Mouse (Mus musculus) liver, adult 2 months (tissue): ENCODE results near the gene Hs6st2. TPM values are rescaled to one million over a fixed set of nuclear protein-coding genes. Genes with fewer than 3 reads are reported as not detected.

Experiments used
- DNase-seq: peaks from one replicate; pipeline ENCODE4 v3.0.0-alpha.2; 2011; ENCODE audit warnings: low read depth, low spot score; ENCODE audit errors: extremely low read depth
- H3K27ac ChIP-seq: fragments of 200-500 bp; replicated peaks from 2 replicates; pipeline ENCODE4 v1.5.1; 2012; ENCODE audit warnings: low read depth, mild to moderate bottlenecking, control low read depth, inconsistent platforms, low read length; ENCODE audit not compliant: insufficient read depth
- H3K27me3 ChIP-seq: fragments of 200-500 bp; 2 replicates; pipeline ENCODE4 v1.6.1; 2012; ENCODE audit warnings: mild to moderate bottlenecking, moderate library complexity, low read length, inconsistent platforms; ENCODE audit not compliant: control insufficient read depth, insufficient read depth
- H3K36me3 ChIP-seq: fragments of 200-500 bp; 2 replicates; pipeline ENCODE4 v1.6.1; 2012; ENCODE audit warnings: low read length, inconsistent platforms; ENCODE audit not compliant: control insufficient read depth, insufficient read depth
- H3K4me1 ChIP-seq: fragments of 200-500 bp; 2 replicates; pipeline ENCODE4 v1.6.1; 2011; ENCODE audit warnings: low read length; ENCODE audit not compliant: control insufficient read depth, insufficient read depth
- H3K4me3 ChIP-seq: fragments of 200-500 bp; 2 replicates; pipeline ENCODE4 v1.5.1; 2011; ENCODE audit warnings: low read depth, mild to moderate bottlenecking, control low read depth, low read length, moderate library complexity; ENCODE audit not compliant: insufficient read depth
- H3K79me2 ChIP-seq: fragments of 200-500 bp; 2 replicates; pipeline ENCODE4 v1.6.1; 2012; ENCODE audit warnings: inconsistent platforms, mild to moderate bottlenecking, low read length, moderate library complexity; ENCODE audit not compliant: control insufficient read depth, insufficient read depth
- H3K9ac ChIP-seq: fragments of 200-500 bp; 2 replicates; pipeline ENCODE4 v1.6.1; 2012; ENCODE audit warnings: low read depth, mild to moderate bottlenecking, control low read depth, inconsistent platforms, low read length
- CTCF ChIP-seq: fragments of 200-500 bp; IDR thresholded peaks from 2 replicates; pipeline ENCODE4 v1.5.1; 2011; ENCODE audit warnings: low read depth, low read length, control low read depth
- POLR2A ChIP-seq: fragments of 200-500 bp; IDR thresholded peaks from 2 replicates; pipeline ENCODE4 v1.6.1; 2011; ENCODE audit warnings: low read length, control low read depth; ENCODE audit not compliant: insufficient read depth; ENCODE audit errors: extremely low read depth
- WGBS: fragments of 180-500 bp; shearing (Covaris S2); methylation state at CpG from one replicate; pipeline ENCODE4 v1.1.7; 2018; 5-methylcytosine and 5-hydroxymethylcytosine counted together
- polyA plus RNA-seq: library from polyadenylated mRNA; depleted of rRNA; stranded (reverse); fragments of >200 nt; gene quantifications from 2 replicates; pipeline ENCODE4 v1.2.3, GENCODE M21; 2012
- total RNA-seq: library from RNA; depleted of rRNA; stranded (reverse); fragments of >200 nt; gene quantifications from 2 replicates; pipeline ENCODE4 v1.2.3, GENCODE M21; 2014

Hs6st2 gene
- total and polyA plus RNA-seq, 2 experiments: under 0.01 TPM; not detected in 1

GRCm38 (mm10) chrX:51592751-51593150 lies 88.9 kb downstream of the Hs6st2 start:
- TF ChIP-seq CTCF (no peak), POLR2A (no peak)
- no peak overlapping the region for H3K9ac ChIP-seq
- no peaks in the 10 kb centered on the region for H3K79me2 ChIP-seq
- H3K36me3 ChIP-seq: no peaks in the 10 kb centered on the region
- WGBS: 100% methylated on average over 1 of the region's 1 CpGs
- H3K27me3 ChIP-seq: no peaks in the 10 kb centered on the region
- no peak overlapping the region for H3K4me3 ChIP-seq
- DNase-seq: no peak
- no peak overlapping the region for H3K27ac ChIP-seq
- H3K4me1 ChIP-seq: no peaks in the 10 kb centered on the region

- Histone ChIP-seq H3K9ac (no peak overlapping the region), H3K27ac (no peak overlapping the region), H3K79me2 (no peaks in the 10 kb centered on the region), H3K4me1 (no peaks in the 10 kb centered on the region), H3K36me3 (no peaks in the 10 kb centered on the region), H3K4me3 (no peak overlapping the region), H3K27me3 (no peaks in the 10 kb centered on the region)
- no peak for DNase-seq
- WGBS: 80% methylated on average over 8 of the region's 8 CpGs
- TF ChIP-seq POLR2A: no peak
- no peak for TF ChIP-seq CTCF
Observed at GRCm38 (mm10) chrX:51590448-51591010, 91.1 kb downstream of the Hs6st2 start.

GRCm38 (mm10) chrX:51585444-51585843 lies 96.2 kb downstream of the Hs6st2 start:
- no peaks in the 10 kb centered on the region for H3K36me3 ChIP-seq
- TF ChIP-seq CTCF (no peak), POLR2A (no peak)
- 70% methylated on average over 3 of the region's 3 CpGs for WGBS
- no peak overlapping the region for H3K9ac ChIP-seq
- H3K27ac ChIP-seq: no peak overlapping the region
- no peaks in the 10 kb centered on the region for H3K4me1 ChIP-seq
- no peaks in the 10 kb centered on the region for H3K79me2 ChIP-seq
- no peak overlapping the region for H3K4me3 ChIP-seq
- no peaks in the 10 kb centered on the region for H3K27me3 ChIP-seq
- DNase-seq: no peak

- WGBS: 79% methylated on average over 3 of the region's 3 CpGs
- H3K4me1 ChIP-seq: no peaks in the 10 kb centered on the region
- H3K27me3 ChIP-seq: no peaks in the 10 kb centered on the region
- H3K27ac ChIP-seq: no peak overlapping the region
- TF ChIP-seq POLR2A (no peak), CTCF (no peak)
- H3K9ac ChIP-seq: no peak overlapping the region
- no peaks in the 10 kb centered on the region for H3K36me3 ChIP-seq
- no peaks in the 10 kb centered on the region for H3K79me2 ChIP-seq
- H3K4me3 ChIP-seq: no peak overlapping the region
- no peak for DNase-seq
Observed at GRCm38 (mm10) chrX:51581704-51582103, 100.0 kb downstream of the Hs6st2 start.

GRCm38 (mm10) chrX:51561880-51562279 lies 119.8 kb downstream of the Hs6st2 start:
- no peaks in the 10 kb centered on the region for H3K36me3 ChIP-seq

GRCm38 (mm10) chrX:51539626-51540025 lies 142.0 kb downstream of the Hs6st2 start:
- no peak overlapping the region for H3K9ac ChIP-seq
- H3K4me3 ChIP-seq: no peak overlapping the region
- H3K4me1 ChIP-seq: no peaks in the 10 kb centered on the region
- H3K79me2 ChIP-seq: no peaks in the 10 kb centered on the region
- DNase-seq: no peak
- WGBS: 84% methylated on average over 5 of the region's 5 CpGs
- H3K27ac ChIP-seq: no peak overlapping the region
- H3K36me3 ChIP-seq: no peaks in the 10 kb centered on the region
- no peak for TF ChIP-seq POLR2A
- TF ChIP-seq CTCF: no peak
- H3K27me3 ChIP-seq: no peaks in the 10 kb centered on the region

More at GRCm38 (mm10) chrX:51561880-51562279, 119.8 kb downstream of the Hs6st2 start:
- H3K79me2 ChIP-seq: no peaks in the 10 kb centered on the region
- no peak for DNase-seq
- WGBS: 50% methylated on average over 1 of the region's 1 CpGs
- no peaks in the 10 kb centered on the region for H3K4me1 ChIP-seq
- H3K27me3 ChIP-seq: no peaks in the 10 kb centered on the region
- H3K4me3 ChIP-seq: no peak overlapping the region
- no peak overlapping the region for H3K27ac ChIP-seq
- H3K9ac ChIP-seq: no peak overlapping the region
- no peak for TF ChIP-seq POLR2A
- no peak for TF ChIP-seq CTCF
